Mouse (Mus musculus): ENCODE results near the gene Mecom.

- TF ChIP-seq TAL1 (IDR thresholded peaks at IDR 0.05; ENCODE audit: low read length) (no peak), GATA1 (IDR thresholded peaks at IDR 0.05; ENCODE audit: low read length) (no peak)
Observed at GRCm38 (mm10) chr3:30349279-30349678, 198.5 kb downstream of the Mecom start.
